25 mouse cellular contexts compared by ENCODE assay signal in the genomic region with DNA sequence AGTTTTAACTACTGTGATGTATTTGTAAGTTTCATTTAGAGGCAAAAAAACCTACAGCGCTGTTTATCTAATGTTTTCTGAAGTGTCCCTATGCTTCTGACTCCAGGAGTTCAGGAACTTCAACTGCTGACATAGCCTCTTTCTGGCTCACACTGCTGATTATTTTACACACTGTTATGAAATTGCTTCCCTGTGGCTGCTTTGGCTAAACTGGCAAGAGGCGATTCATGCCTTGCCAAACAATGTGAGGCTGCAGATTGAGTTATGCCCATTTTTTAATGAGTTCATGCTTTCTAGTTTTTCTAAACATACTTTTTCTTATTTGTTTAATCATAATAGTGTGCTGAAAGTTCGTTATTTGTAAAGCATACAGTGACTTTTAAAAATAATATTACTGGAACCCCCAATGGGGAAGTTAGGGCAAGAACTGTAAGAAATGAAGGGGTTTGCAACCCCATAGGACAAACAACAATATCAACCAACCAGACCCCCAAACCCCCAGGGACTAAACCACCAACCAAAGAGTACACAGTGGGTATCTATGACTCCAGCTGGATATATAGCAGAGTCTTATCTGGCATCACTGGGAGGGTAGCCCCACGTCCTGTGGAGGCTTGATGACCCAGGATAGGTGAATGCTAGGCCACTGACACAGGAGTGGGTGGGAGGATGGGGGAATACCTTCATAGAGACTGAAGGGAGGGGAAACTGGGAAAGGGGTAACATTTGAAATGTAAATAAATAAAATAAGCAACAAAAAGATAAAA.
DNase-seq lines count a peak whose midpoint lies in the region; ATAC-seq and TF ChIP-seq lines count a peak whose summit lies in the region.
"Had no signal": no experiment of that assay in that cellular context is flagged by ENCODE, and none has a peak within 500 bp of the region (broad histone marks: within the 10 kb centered on the region; RNA-seq: fewer than 3 reads in every experiment).

No protein-coding gene starts in this region.

- no peak overlapping the region for H3K27ac ChIP-seq in embryonic facial prominence, embryonic 14.5 days (replicated peaks; ENCODE audit: low read depth, low read length)
- no peak overlapping the region for H3K27ac ChIP-seq in embryonic facial prominence, embryonic 10.5 days (replicated peaks)
- no peak overlapping the region for H3K27ac ChIP-seq in midbrain, postnatal 0 days (ENCODE audit: low read depth, low read length)
- H3K27ac ChIP-seq in midbrain, embryonic 15.5 days, result no peak overlapping the region
- H3K27ac ChIP-seq: embryonic facial prominence, embryonic 13.5 days; heart, adult 2 months; hindbrain, embryonic 14.5 days; liver, embryonic 15.5 days; lung, embryonic 15.5 days; neural tube, embryonic 13.5 days had no signal

- no peak for ATAC-seq in embryonic facial prominence, embryonic 14.5 days (ENCODE audit: low read depth)
- ATAC-seq in midbrain, postnatal 0 days (ENCODE audit: low FRiP score), result no peak
- no peak for ATAC-seq in midbrain, embryonic 15.5 days (replicated peaks)
- ATAC-seq: forebrain, postnatal 0 days; inflammation-experienced regulatory T-cells, adult 6 months; midbrain, embryonic 16.5 days had no signal

- 75% methylated on average over 4 of the region's 4 CpGs for WGBS in embryonic facial prominence, embryonic 14.5 days
- WGBS in embryonic facial prominence, embryonic 10.5 days, result 83% methylated on average over 4 of the region's 4 CpGs
- WGBS in midbrain, postnatal 0 days, result 78% methylated on average over 4 of the region's 4 CpGs
- 82% methylated on average over 4 of the region's 4 CpGs for WGBS in midbrain, embryonic 15.5 days

- no peaks in the 10 kb centered on the region for H3K27me3 ChIP-seq in embryonic facial prominence, embryonic 14.5 days (replicated peaks; ENCODE audit: control insufficient read depth, insufficient read depth, low read length)
- no peaks in the 10 kb centered on the region for H3K27me3 ChIP-seq in embryonic facial prominence, embryonic 10.5 days (replicated peaks; ENCODE audit: low read depth, poor library complexity, severe bottlenecking)
- no peaks in the 10 kb centered on the region for H3K27me3 ChIP-seq in midbrain, postnatal 0 days (ENCODE audit: insufficient read depth, low read length)
- no peaks in the 10 kb centered on the region for H3K27me3 ChIP-seq in midbrain, embryonic 15.5 days (replicated peaks)
- H3K27me3 ChIP-seq: embryonic facial prominence, embryonic 13.5 days; heart, embryonic 12.5 days; liver, embryonic 15.5 days; lung, embryonic 15.5 days; neural tube, embryonic 13.5 days had no signal

- H3K4me2 ChIP-seq in embryonic facial prominence, embryonic 14.5 days (ENCODE audit: low read depth, low read length), result no peak overlapping the region
- no peak overlapping the region for H3K4me2 ChIP-seq in midbrain, postnatal 0 days (ENCODE audit: low read depth, low read length, poor library complexity, severe bottlenecking)
- H3K4me2 ChIP-seq in midbrain, embryonic 15.5 days, result no peak overlapping the region
- H3K4me2 ChIP-seq: embryonic facial prominence, embryonic 13.5 days; heart, embryonic 12.5 days; hindbrain, embryonic 14.5 days; liver, embryonic 15.5 days; lung, embryonic 15.5 days; neural tube, embryonic 13.5 days had no signal

- no peak overlapping the region for H3K4me3 ChIP-seq in embryonic facial prominence, embryonic 14.5 days (ENCODE audit: low read depth, low read length)
- H3K4me3 ChIP-seq in embryonic facial prominence, embryonic 10.5 days, result no peak overlapping the region
- no peak overlapping the region for H3K4me3 ChIP-seq in midbrain, postnatal 0 days (ENCODE audit: low read depth, low read length)
- H3K4me3 ChIP-seq in midbrain, embryonic 15.5 days, result no peak overlapping the region
- H3K4me3 ChIP-seq: embryonic facial prominence, embryonic 13.5 days; erythroblast, embryonic 14.5 days; heart, adult 2 months; heart, embryonic 12.5 days; liver, embryonic 15.5 days; lung, embryonic 15.5 days; myocyte; neural tube, embryonic 13.5 days had no signal

- intact Hi-C loops in left cerebral cortex, postnatal 4 days (cut with DNase I), result no loop called here
- intact Hi-C loops in left cerebral cortex, postnatal 14 days (cut with DNase I), result no loop called here

- no peaks in the 10 kb centered on the region for H3K36me3 ChIP-seq in embryonic facial prominence, embryonic 14.5 days (ENCODE audit: control insufficient read depth, insufficient read depth, low read length)
- no peaks in the 10 kb centered on the region for H3K36me3 ChIP-seq in embryonic facial prominence, embryonic 10.5 days (replicated peaks)
- H3K36me3 ChIP-seq in midbrain, postnatal 0 days (ENCODE audit: insufficient read depth, low read length), result no peaks in the 10 kb centered on the region
- no peaks in the 10 kb centered on the region for H3K36me3 ChIP-seq in midbrain, embryonic 15.5 days (replicated peaks)
- H3K36me3 ChIP-seq: embryonic facial prominence, embryonic 13.5 days; heart, embryonic 12.5 days; liver, embryonic 15.5 days; lung, embryonic 15.5 days; neural tube, embryonic 13.5 days had no signal

- peak; percentile 2 for DNase-seq in embryonic facial prominence, embryonic 14.5 days (ENCODE audit: low spot score)
- no peak for DNase-seq in embryonic facial prominence, embryonic 10.5 days (ENCODE audit: low spot score)
- DNase-seq in left cerebral cortex, postnatal 4 days, result peak; percentile 13
- no peak for DNase-seq in left cerebral cortex, postnatal 14 days (ENCODE audit: low spot score in 2 of 2)
- DNase-seq in midbrain, postnatal 0 days (ENCODE audit: low spot score), result peak; percentile 14
- DNase-seq in kidney, postnatal 4 days, result no peak
- DNase-seq: adrenal gland, postnatal 25 days; cerebellum, adult 2 months; embryo, embryonic 11 days; forebrain, postnatal 0 days; heart, adult 2 months; heart, postnatal 4 days; kidney, adult 11 months; kidney, postnatal 14 days had no signal

- no peak overlapping the region for H3K9ac ChIP-seq in embryonic facial prominence, embryonic 14.5 days (ENCODE audit: low read depth, low read length)
- H3K9ac ChIP-seq in midbrain, postnatal 0 days (replicated peaks; ENCODE audit: low read length, poor library complexity, severe bottlenecking), result no peak overlapping the region
- H3K9ac ChIP-seq in midbrain, embryonic 15.5 days, result no peak overlapping the region
- H3K9ac ChIP-seq: embryonic facial prominence, embryonic 13.5 days; forebrain, postnatal 0 days; heart, embryonic 12.5 days; hindbrain, embryonic 14.5 days; liver, embryonic 15.5 days; lung, embryonic 15.5 days; neural tube, embryonic 13.5 days had no signal

- no peaks in the 10 kb centered on the region for H3K4me1 ChIP-seq in embryonic facial prominence, embryonic 14.5 days (ENCODE audit: control insufficient read depth, insufficient read depth, low read length)
- no peaks in the 10 kb centered on the region for H3K4me1 ChIP-seq in embryonic facial prominence, embryonic 10.5 days
- H3K4me1 ChIP-seq in midbrain, postnatal 0 days (ENCODE audit: insufficient read depth, low read length), result no peaks in the 10 kb centered on the region
- H3K4me1 ChIP-seq in midbrain, embryonic 15.5 days, result no peaks in the 10 kb centered on the region
- H3K4me1 ChIP-seq: embryonic facial prominence, embryonic 13.5 days; heart, embryonic 12.5 days; liver, embryonic 15.5 days; lung, embryonic 15.5 days; neural tube, embryonic 13.5 days had no signal

- TF ChIP-seq CTCF in midbrain, postnatal 0 days (IDR thresholded peaks at IDR 0.05), result no peak

- H3K9me3 ChIP-seq in embryonic facial prominence, embryonic 14.5 days (ENCODE audit: control insufficient read depth, low read length), result no peaks in the 10 kb centered on the region
- no peaks in the 10 kb centered on the region for H3K9me3 ChIP-seq in embryonic facial prominence, embryonic 10.5 days
- no peaks in the 10 kb centered on the region for H3K9me3 ChIP-seq in midbrain, postnatal 0 days (ENCODE audit: low read length)
- no peaks in the 10 kb centered on the region for H3K9me3 ChIP-seq in midbrain, embryonic 15.5 days
- H3K9me3 ChIP-seq: embryonic facial prominence, embryonic 13.5 days; heart, embryonic 12.5 days; liver, embryonic 15.5 days; lung, embryonic 15.5 days; neural tube, embryonic 13.5 days had no signal

Comparison
In these comparisons a context has a peak if more than half of its experiments do, and no peak if none do; other contexts are left out.
1. DNase-seq: peak in embryonic facial prominence, embryonic 14.5 days (single experiment), left cerebral cortex, postnatal 4 days (single experiment) and midbrain, postnatal 0 days (single experiment); none in embryonic facial prominence, embryonic 10.5 days (single experiment), left cerebral cortex, postnatal 14 days (0 of 2) and kidney, postnatal 4 days (0 of 2).